Mouse (Mus musculus): Measurements from ENCODE around the gene Enpp5.

Enpp5 gene

GRCm38 (mm10) chr17:44091512-44091911 is 12.9 kb downstream of the Enpp5 start:
- no peak for DNase-seq (ENCODE audit: low read depth, low spot score)

- DNase-seq (ENCODE audit: low read depth, low spot score), result no peak
These were observed 21.9 kb downstream of the Enpp5 start for GRCm38 (mm10) chr17:44100486-44100885.

GRCm38 (mm10) chr17:44100906-44101305 is 22.3 kb downstream of the Enpp5 start:
- DNase-seq (ENCODE audit: low read depth, low spot score), result no peak

GRCm38 (mm10) chr17:44101961-44102360 is 23.3 kb downstream of the Enpp5 start:
- no peak for DNase-seq (ENCODE audit: low read depth, low spot score)

- DNase-seq (ENCODE audit: low read depth, low spot score), result peak; percentile 94
These were observed 26.9 kb downstream of the Enpp5 start, which contains the start of gene Enpp4 for GRCm38 (mm10) chr17:44105287-44106138. TSS of gene Enpp4 (minus strand) at chr17:44105809.

GRCm38 (mm10) chr17:44108331-44108730 is 29.7 kb downstream of the Enpp5 start:
- DNase-seq (ENCODE audit: low read depth, low spot score), result no peak

GRCm38 (mm10) chr17:44116584-44116983 is 38.0 kb downstream of the Enpp5 start:
- no peak for DNase-seq (ENCODE audit: low read depth, low spot score)

- no peak for DNase-seq (ENCODE audit: low read depth, low spot score)
These were observed 39.1 kb downstream of the Enpp5 start for GRCm38 (mm10) chr17:44117721-44118120.

GRCm38 (mm10) chr17:44118231-44118630 is 39.6 kb downstream of the Enpp5 start:
- DNase-seq (ENCODE audit: low read depth, low spot score), result no peak

- DNase-seq (ENCODE audit: low read depth, low spot score), result no peak
These were observed 42.9 kb downstream of the Enpp5 start for GRCm38 (mm10) chr17:44121366-44122100.

- no peak for DNase-seq (ENCODE audit: low read depth, low spot score)
These were observed 50.6 kb downstream of the Enpp5 start for GRCm38 (mm10) chr17:44129092-44129750.

GRCm38 (mm10) chr17:44130429-44130828 is 51.8 kb downstream of the Enpp5 start:
- peak; percentile 76 for DNase-seq (ENCODE audit: low read depth, low spot score)

GRCm38 (mm10) chr17:44134106-44134505 is 55.5 kb downstream of the Enpp5 start:
- no peak for DNase-seq (ENCODE audit: low read depth, low spot score)

- no peak for DNase-seq (ENCODE audit: low read depth, low spot score)
These were observed 55.9 kb downstream of the Enpp5 start for GRCm38 (mm10) chr17:44134545-44134944.

GRCm38 (mm10) chr17:44136018-44136417 is 57.4 kb downstream of the Enpp5 start:
- no peak for DNase-seq (ENCODE audit: low read depth, low spot score)

Measured in A20 (cell line).